8 mouse cellular contexts compared by ENCODE assay signal in the genomic region with DNA sequence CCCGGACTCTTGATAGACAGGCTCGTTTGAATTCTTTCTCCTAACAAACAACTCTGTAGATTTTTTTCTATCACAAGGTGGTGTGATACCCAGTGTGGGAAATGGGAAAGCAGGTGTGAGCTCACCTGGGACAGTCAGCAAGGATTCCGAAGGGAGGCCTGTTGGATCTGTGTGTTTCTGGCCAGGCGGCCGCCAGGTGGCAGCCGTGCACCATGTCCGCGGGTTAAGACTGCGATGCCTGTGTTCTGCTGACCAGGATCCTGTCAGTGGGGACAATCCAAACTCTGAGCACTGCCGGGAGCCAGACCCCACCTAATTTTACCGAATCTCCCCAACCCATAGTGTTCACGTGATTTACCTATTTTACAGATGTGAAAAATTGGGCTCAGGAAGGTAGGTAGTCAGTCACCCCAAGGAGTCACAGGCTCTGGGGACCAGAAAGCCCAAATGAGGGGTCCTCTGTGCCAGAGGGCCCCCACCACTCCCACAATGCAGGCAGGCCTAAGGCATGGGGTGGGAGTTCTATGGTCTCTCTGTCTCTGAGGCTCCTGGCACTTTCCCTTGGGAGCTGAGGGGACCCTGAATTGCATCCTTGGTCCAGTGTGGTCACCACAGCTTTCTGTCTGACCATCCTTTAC.
DNase-seq lines count a peak whose midpoint lies in the region; ATAC-seq and TF ChIP-seq lines count a peak whose summit lies in the region.

No protein-coding gene starts in this region.

- intact Hi-C loops in heart, postnatal 25 days (cut with DNase I), result loop anchor here (1.0 to 5.0 kb wide), 5 partner anchors 144 to 515 kb away; no protein-coding TSS in a partner anchor

- H3K9ac ChIP-seq in ES-Bruce4 (ENCODE audit: low read depth, poor library complexity, severe bottlenecking), result no peak overlapping the region
- no peak overlapping the region for H3K9ac ChIP-seq in forebrain, embryonic 16.5 days (replicated peaks; ENCODE audit: low read depth, low read length)
- no peak overlapping the region for H3K9ac ChIP-seq in liver, embryonic 16.5 days (ENCODE audit: low read depth, low read length)
- H3K9ac ChIP-seq in neural tube, embryonic 13.5 days, result 0 out of 2 replicates have a peak overlapping the region, but pooled peaks have one; percentile 8
- peak overlapping the region; percentile 8; the same call in 1 of the 2 replicates for H3K9ac ChIP-seq in stomach, postnatal 0 days (ENCODE audit: low read length)

- H3K9me3 ChIP-seq in ES-Bruce4 (replicated peaks; ENCODE audit: control insufficient read depth, insufficient read depth, low read length, poor library complexity, severe bottlenecking), result no peaks in the 10 kb centered on the region
- no peaks in the 10 kb centered on the region for H3K9me3 ChIP-seq in forebrain, embryonic 16.5 days (ENCODE audit: control insufficient read depth, low read length)
- H3K9me3 ChIP-seq in liver, embryonic 16.5 days (replicated peaks; ENCODE audit: control insufficient read depth, low read length), result no peaks in the 10 kb centered on the region
- no peaks in the 10 kb centered on the region for H3K9me3 ChIP-seq in neural tube, embryonic 13.5 days
- no peaks in the 10 kb centered on the region for H3K9me3 ChIP-seq in stomach, postnatal 0 days (ENCODE audit: control insufficient read depth, low read length)

- peak; percentile 94 for TF ChIP-seq CTCF in ES-Bruce4 (IDR thresholded peaks at IDR 0.05; ENCODE audit: low read depth, low read length)
- TF ChIP-seq CTCF in stomach, postnatal 0 days (IDR thresholded peaks at IDR 0.05; ENCODE audit: low read depth), result peak; percentile 95

- H3K4me1 ChIP-seq in ES-Bruce4 (ENCODE audit: control insufficient read depth, insufficient read depth, low read length), result no peaks in the 10 kb centered on the region
- 0 out of 2 replicates have a peak, but pooled peaks cover 2% of the 10 kb centered on the region for H3K4me1 ChIP-seq in forebrain, embryonic 16.5 days (replicated peaks; ENCODE audit: control insufficient read depth, insufficient read depth, low read length)
- H3K4me1 ChIP-seq in liver, embryonic 16.5 days (ENCODE audit: control insufficient read depth, low read depth, low read length), result no peaks in the 10 kb centered on the region
- H3K4me1 ChIP-seq in neural tube, embryonic 13.5 days (replicated peaks), result 0 out of 2 replicates have a peak, but pooled peaks cover 12% of the 10 kb centered on the region
- H3K4me1 ChIP-seq in stomach, postnatal 0 days (replicated peaks; ENCODE audit: control insufficient read depth, insufficient read depth), result peaks cover 2% of the 10 kb centered on the region; the same call in 1 of the 2 replicates

- H3K36me3 ChIP-seq in ES-Bruce4 (ENCODE audit: control insufficient read depth, insufficient read depth, low read length, poor library complexity, severe bottlenecking), result no peaks in the 10 kb centered on the region
- H3K36me3 ChIP-seq in forebrain, embryonic 16.5 days (ENCODE audit: control insufficient read depth, insufficient read depth), result no peaks in the 10 kb centered on the region
- H3K36me3 ChIP-seq in liver, embryonic 16.5 days (ENCODE audit: control insufficient read depth, insufficient read depth), result no peaks in the 10 kb centered on the region
- H3K36me3 ChIP-seq in neural tube, embryonic 13.5 days, result no peaks in the 10 kb centered on the region
- 0 out of 2 replicates have a peak, but pooled peaks cover 5% of the 10 kb centered on the region for H3K36me3 ChIP-seq in stomach, postnatal 0 days (ENCODE audit: control insufficient read depth, insufficient read depth, low read length)

- H3K27me3 ChIP-seq in ES-Bruce4 (ENCODE audit: control insufficient read depth, insufficient read depth, low read length, poor library complexity, severe bottlenecking), result no peaks in the 10 kb centered on the region
- no peaks in the 10 kb centered on the region for H3K27me3 ChIP-seq in forebrain, embryonic 16.5 days (replicated peaks; ENCODE audit: control insufficient read depth, insufficient read depth, low read length)
- H3K27me3 ChIP-seq in liver, embryonic 16.5 days (ENCODE audit: control insufficient read depth, insufficient read depth, low read depth, low read length), result no peaks in the 10 kb centered on the region
- H3K27me3 ChIP-seq in neural tube, embryonic 13.5 days, result no peaks in the 10 kb centered on the region
- no peaks in the 10 kb centered on the region for H3K27me3 ChIP-seq in stomach, postnatal 0 days (ENCODE audit: control insufficient read depth, insufficient read depth, low read length)

- no peak overlapping the region for H3K4me3 ChIP-seq in ES-Bruce4 (ENCODE audit: low read depth, low read length)
- H3K4me3 ChIP-seq in forebrain, embryonic 16.5 days (replicated peaks; ENCODE audit: low read length), result no peak overlapping the region
- no peak overlapping the region for H3K4me3 ChIP-seq in liver, embryonic 16.5 days (ENCODE audit: low read depth, low read length)
- H3K4me3 ChIP-seq in neural tube, embryonic 13.5 days, result no peak overlapping the region
- H3K4me3 ChIP-seq in stomach, postnatal 0 days (ENCODE audit: low read depth, low read length), result no peak overlapping the region

- no peak overlapping the region for H3K27ac ChIP-seq in ES-Bruce4 (ENCODE audit: insufficient read depth, low read length)
- H3K27ac ChIP-seq in forebrain, embryonic 16.5 days (ENCODE audit: low read length), result no peak overlapping the region
- no peak overlapping the region for H3K27ac ChIP-seq in liver, embryonic 16.5 days (ENCODE audit: low read length)
- no peak overlapping the region for H3K27ac ChIP-seq in neural tube, embryonic 13.5 days (replicated peaks)
- H3K27ac ChIP-seq in stomach, postnatal 0 days (replicated peaks), result no peak overlapping the region

- peak; percentile 74 for DNase-seq in cerebellum, adult 11-12 months
- DNase-seq in heart, postnatal 25 days (ENCODE audit: low spot score), result peak; percentile 66
- DNase-seq in layer of hippocampus, adult 11-12 months (ENCODE audit: low spot score), result peak; percentile 85
- peak; percentile 90 for DNase-seq in stomach, postnatal 0 days (ENCODE audit: low spot score)

- 7% methylated on average over 12 of the region's 12 CpGs for WGBS in forebrain, embryonic 16.5 days
- 8% methylated on average over 12 of the region's 12 CpGs for whole genome bisulfite sequencing in liver, embryonic 16.5 days (ENCODE audit: insufficient replicate concordance)
- 11% methylated on average over 12 of the region's 12 CpGs for WGBS in neural tube, embryonic 13.5 days
- WGBS in stomach, postnatal 0 days, result 7% methylated on average over 12 of the region's 12 CpGs

- TF ChIP-seq EP300 in ES-Bruce4 (IDR thresholded peaks at IDR 0.05; ENCODE audit: insufficient read depth, low read depth, low read length), result no peak
- TF ChIP-seq EP300 in stomach, postnatal 0 days (optimal IDR thresholded peaks at IDR 0.05), result no peak

- TF ChIP-seq POLR2A in ES-Bruce4 (IDR thresholded peaks at IDR 0.05; ENCODE audit: insufficient read depth, low read length), result no peak

- peak; percentile 83 for ATAC-seq in forebrain, embryonic 16.5 days
- ATAC-seq in liver, embryonic 16.5 days (ENCODE audit: low read depth), result peak; percentile 46; the same call in 1 of the 2 replicates
- ATAC-seq in neural tube, embryonic 13.5 days (ENCODE audit: low read depth), result peak; percentile 83
- ATAC-seq in stomach, postnatal 0 days (ENCODE audit: low FRiP score, low TSS enrichment), result peak; percentile 57; the same call in 1 of the 2 replicates

- no peak overlapping the region for H3K4me2 ChIP-seq in forebrain, embryonic 16.5 days (ENCODE audit: low read length)
- H3K4me2 ChIP-seq in liver, embryonic 16.5 days (ENCODE audit: low read depth, low read length), result no peak overlapping the region
- no peak overlapping the region for H3K4me2 ChIP-seq in neural tube, embryonic 13.5 days
- H3K4me2 ChIP-seq in stomach, postnatal 0 days (replicated peaks; ENCODE audit: low read depth), result no peak overlapping the region

Comparison
In these comparisons a context has a peak if more than half of its experiments do, and no peak if none do; other contexts are left out.
1. H3K9ac ChIP-seq: peak in neural tube, embryonic 13.5 days (single experiment) and stomach, postnatal 0 days (single experiment); none in ES-Bruce4 (single experiment), forebrain, embryonic 16.5 days (single experiment) and liver, embryonic 16.5 days (single experiment).
2. Peak in every context shown above with its lines, with median percentiles within 50 percentile points of each other: DNase-seq and ATAC-seq.